Mouse (Mus musculus) gastrocnemius, adult 8-10 months (tissue): ENCODE results near the gene Tcf23. TPM values are rescaled to one million over a fixed set of nuclear protein-coding genes. Genes with fewer than 3 reads are reported as not detected.
"Not testable (repeated sequence)": the region's sequence is repeated elsewhere in the genome, so short reads cannot be mapped to it uniquely, and the experiment has no call there.

Experiments used
- DNase-seq, 2 experiments: peaks; one replicate each; pipeline ENCODE4 v3.0.0; 2022; ENCODE audit warnings: low spot score in 2 of 2
- total RNA-seq, 4 experiments: library from RNA; stranded (reverse); gene quantifications; 2 replicates each; pipeline ENCODE4 v1.2.4; 2022

Tcf23 gene
- total RNA-seq, 4 experiments from 2014 or later, result 0.07 to 0.24 (median 0.15) TPM

- DNase-seq, result no peak
Measured at GRCm38 (mm10) chr5:30994910-30995635, 26.6 kb downstream of the Tcf23 start.

DNA sequence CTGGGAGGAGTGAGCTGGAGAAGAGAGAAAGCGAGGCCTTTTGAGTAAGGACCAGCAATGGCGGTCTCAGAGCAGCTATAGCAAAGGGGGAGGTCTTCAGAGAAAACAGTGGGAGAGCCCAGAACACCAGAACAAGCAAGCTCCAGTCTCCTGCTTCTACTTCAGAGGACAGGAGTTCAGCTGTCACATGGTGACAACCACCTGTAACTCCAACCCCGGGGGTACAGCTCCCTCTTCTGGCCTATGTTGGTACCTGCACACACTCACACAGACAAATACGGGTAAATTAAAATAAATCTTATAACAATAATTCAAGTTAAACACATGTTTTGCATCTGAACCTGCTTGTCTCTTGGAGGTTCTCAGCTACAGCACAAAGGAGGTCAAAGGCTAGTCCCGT lies 29.8 kb downstream of the Tcf23 start:
- peak in 1 of 2 experiments; percentile 13 for DNase-seq

GRCm38 (mm10) chr5:30999324-30999723 lies 30.9 kb downstream of the Tcf23 start:
- no peak for DNase-seq

DNA sequence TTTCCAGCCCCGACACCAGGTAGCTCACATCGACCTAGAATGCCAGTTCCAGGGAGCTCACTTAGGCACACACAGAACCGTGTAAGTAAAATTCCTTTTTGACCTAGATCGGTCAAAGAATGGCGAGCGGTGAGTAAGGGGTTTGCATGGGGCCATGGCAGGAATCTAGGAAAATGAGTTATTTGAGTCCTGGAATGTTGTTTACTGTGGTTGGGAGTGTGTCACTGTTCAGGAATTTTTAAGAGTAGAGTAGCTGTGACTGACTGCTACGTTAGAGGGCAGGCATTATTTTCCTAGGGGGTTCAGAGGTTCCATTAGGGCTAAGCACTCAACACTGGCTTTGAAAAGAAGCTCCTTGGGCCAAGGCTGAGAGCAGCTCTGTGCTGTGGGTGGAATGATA lies 31.7 kb downstream of the Tcf23 start:
- DNase-seq, result no peak

DNA sequence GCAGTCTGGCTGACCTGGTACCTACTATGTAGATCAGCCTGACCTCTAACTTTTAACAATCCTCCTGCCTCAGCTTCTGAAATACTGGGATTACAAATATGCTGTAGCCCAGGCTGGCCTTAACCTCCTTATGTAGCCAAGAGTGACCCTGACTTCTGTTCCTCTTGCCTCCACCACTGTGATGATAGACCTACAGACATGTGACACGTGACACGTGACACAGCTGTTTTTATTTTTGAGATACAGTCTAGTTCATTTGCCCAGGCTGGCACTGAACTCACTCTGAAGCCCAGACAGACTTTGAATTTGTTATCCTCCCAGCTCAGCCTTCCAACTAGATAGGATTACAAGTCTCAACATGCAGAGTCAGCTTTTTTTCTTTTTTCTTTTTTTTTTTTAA lies 32.5 kb downstream of the Tcf23 start:
- DNase-seq, result no peak

DNA sequence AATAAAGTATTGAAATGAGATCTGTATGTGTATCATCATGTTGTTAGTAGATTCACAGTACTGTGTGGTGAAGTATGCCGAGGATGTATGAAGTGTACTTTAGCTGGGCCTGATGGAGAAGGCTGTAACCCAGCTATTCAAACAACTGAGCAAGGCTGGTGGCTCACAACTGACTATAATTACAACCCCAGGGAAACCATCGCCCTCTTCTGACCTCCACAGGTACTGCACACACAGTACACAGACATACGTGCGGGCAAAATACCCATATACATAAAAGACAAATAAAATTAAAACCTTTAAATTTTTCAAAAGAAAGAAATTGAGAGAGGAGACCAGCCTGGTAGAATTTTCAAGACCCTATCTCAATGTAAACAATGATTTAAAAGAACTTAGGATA lies 33.1 kb downstream of the Tcf23 start:
- DNase-seq, result no peak

DNA sequence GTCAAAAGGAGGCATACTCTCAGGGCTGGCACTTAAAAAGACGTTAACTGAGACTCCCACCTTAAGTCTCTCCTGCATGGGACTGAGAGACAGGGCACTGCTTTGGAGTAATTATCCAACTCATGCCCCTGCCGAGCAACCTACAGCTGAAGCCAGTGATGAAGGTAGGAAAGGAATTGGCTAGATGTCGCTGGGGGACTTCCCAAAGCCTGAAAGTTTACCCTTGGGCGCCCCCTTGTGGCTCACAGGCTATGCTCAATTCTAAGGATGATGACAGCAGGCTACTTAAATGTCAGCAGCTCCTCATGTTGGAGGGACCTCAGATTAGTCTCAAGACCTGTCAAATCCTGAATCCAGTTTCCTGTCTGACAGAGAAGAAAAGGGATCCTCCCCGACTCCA lies 35.7 kb downstream of the Tcf23 start:
- peak; percentile 82 to 85 for DNase-seq

- DNase-seq, result no peak
Measured at GRCm38 (mm10) chr5:31012737-31013136, 44.3 kb downstream of the Tcf23 start.

DNA sequence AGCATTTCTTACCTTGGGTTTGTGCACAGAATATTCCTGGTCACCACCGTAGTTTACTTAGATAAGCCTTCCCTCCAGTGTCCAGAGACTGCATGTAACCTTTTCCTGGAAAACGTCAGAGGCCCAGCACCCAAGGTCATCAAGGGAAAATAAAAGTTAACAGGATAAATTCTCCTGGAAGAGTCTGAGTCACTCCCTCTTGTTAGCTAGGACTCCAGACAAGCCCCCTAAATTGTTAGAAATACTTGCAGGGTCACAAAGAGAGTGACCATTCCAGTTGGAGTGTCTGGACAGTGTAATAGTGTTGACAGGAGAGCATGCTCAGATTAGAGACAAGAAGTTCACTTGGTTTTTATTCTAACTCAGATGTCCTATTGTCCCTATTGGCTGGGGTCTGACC lies 47.5 kb downstream of the Tcf23 start:
- DNase-seq, result no peak

GRCm38 (mm10) chr5:31021790-31022189 lies 53.3 kb downstream of the Tcf23 start:
- DNase-seq, result not testable (repeated sequence)

DNA sequence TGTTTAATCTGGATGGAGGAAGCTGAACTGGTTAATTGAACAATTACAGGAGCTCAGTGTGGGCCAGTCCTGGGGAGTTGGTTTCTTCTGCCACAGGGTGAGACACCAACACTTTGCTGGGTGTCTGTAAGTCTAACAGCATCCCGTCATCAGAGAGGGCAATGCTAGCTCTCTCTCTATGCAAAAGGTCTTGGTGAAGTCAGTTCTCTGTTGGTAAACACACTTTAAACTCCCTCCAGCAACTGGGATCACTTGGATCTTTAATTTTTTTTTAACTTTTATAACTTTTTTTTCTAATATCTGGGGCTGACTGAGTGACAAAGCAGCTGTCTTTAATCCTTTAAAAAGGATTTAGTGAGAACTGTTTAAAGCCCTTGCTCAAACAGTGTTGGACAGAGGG lies 54.2 kb downstream of the Tcf23 start:
- DNase-seq, result no peak

DNA sequence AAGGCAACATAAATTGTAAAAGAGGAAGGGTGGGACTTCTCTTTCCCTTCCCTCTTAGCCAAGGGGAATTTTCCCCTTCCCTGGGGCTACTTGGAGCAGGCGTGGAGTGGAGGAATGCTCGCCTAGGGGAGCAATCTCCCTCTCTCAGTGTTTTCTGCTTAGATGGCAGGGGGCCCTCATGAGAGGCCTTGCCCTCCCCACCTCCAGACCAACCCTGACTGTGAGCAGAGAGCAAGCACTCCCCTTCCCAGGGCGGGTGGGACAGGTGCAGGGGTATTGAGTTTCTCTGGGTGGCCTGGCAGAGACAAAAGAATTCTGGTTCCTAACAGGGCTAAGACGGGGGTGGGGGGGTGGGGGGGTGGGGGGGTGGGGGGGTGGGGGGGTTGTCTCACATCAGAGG lies 54.8 kb downstream of the Tcf23 start:
- no peak for DNase-seq

DNA sequence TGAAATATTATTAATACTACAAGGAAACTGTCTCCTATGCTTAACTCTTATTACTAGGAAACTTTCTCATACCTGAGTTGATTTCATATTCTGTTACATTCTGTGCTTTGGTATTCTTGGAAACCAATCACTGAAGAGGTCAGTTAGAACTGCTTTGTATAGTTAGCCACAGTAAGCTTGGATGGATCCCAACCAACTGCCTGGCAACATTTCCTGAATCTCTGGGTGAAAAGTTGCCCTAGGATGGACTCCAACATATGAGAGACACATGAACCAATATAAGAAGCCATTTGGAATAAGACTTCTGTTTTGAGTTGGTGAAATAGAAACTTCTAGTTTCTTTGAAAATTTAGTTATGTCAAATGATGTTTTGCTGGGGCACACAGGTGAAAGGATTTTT lies 56.2 kb downstream of the Tcf23 start:
- no peak for DNase-seq

Other genes with a start within 250 kb of the Tcf23 start
- gene Mapre3, start 154.0 kb upstream of the Tcf23 start, total RNA-seq, result 100 to 1,000 TPM in 1 of 4 experiments, 10 to 100 TPM in 3; 88.7 to 101 (median 92.6) TPM
- gene Tmem214, start 100.7 kb upstream of the Tcf23 start, total RNA-seq, result 10 to 100 TPM; 26.5 to 32.4 (median 29.7) TPM
- 1 to 10 TPM; 2.7 to 5.6 (median 3.2) TPM for gene Agbl5, start 80.0 kb upstream of the Tcf23 start, total RNA-seq
- 100 to 1,000 TPM in 2 of 4 experiments, 10 to 100 TPM in 2; 96.6 to 117 (median 105) TPM for gene Ost4, start 60.9 kb upstream of the Tcf23 start, total RNA-seq
- 1 to 10 TPM; 1.7 to 3.0 (median 2.8) TPM for gene Emilin1, start 55.3 kb upstream of the Tcf23 start, total RNA-seq
- gene Khk, start 47.2 kb upstream of the Tcf23 start, total RNA-seq, result 10 to 100 TPM; 35.7 to 40.5 (median 38.2) TPM
- 1 to 10 TPM; 2.2 to 4.9 (median 3.3) TPM for gene Cgref1, start 23.1 kb upstream of the Tcf23 start, total RNA-seq
- gene Preb, start 8.3 kb upstream of the Tcf23 start, total RNA-seq, result 10 to 100 TPM; 70.1 to 75.2 (median 74.2) TPM
- 10 to 100 TPM; 41.9 to 51.2 (median 47.9) TPM for gene Atraid, start 79.7 kb downstream of the Tcf23 start, total RNA-seq
- 1 to 10 TPM; 6.1 to 7.9 (median 6.7) TPM for gene Slc5a6, start 80.3 kb downstream of the Tcf23 start, total RNA-seq
- gene Cad, start 86.1 kb downstream of the Tcf23 start, total RNA-seq, result 10 to 100 TPM; 25.5 to 30.8 (median 27.9) TPM
- gene Dnajc5g, start 137.6 kb downstream of the Tcf23 start, total RNA-seq, result not detected
- gene Slc30a3, start 139.6 kb downstream of the Tcf23 start, total RNA-seq, result under 1 TPM in 2 of 4 experiments, not detected in 2; 0.18 to 0.24 TPM
- 100 to 1,000 TPM; 420 to 527 (median 441) TPM for gene Trim54, start 148.1 kb downstream of the Tcf23 start, total RNA-seq
- not detected for gene Ucn, start 170.2 kb downstream of the Tcf23 start, total RNA-seq
- 10 to 100 TPM; 19.2 to 26.8 (median 22.7) TPM for gene Mpv17, start 185.6 kb downstream of the Tcf23 start, total RNA-seq
- under 1 TPM; 0.15 to 0.56 (median 0.29) TPM for gene Gm29609, start 211.2 kb downstream of the Tcf23 start, total RNA-seq
- gene Gtf3c2, start 211.5 kb downstream of the Tcf23 start, total RNA-seq, result 10 to 100 TPM; 20.5 to 28.0 (median 23.2) TPM
- gene Snx17, start 224.6 kb downstream of the Tcf23 start, total RNA-seq, result 10 to 100 TPM; 31.3 to 35.8 (median 31.7) TPM
- gene Eif2b4, start 224.8 kb downstream of the Tcf23 start, total RNA-seq, result 10 to 100 TPM; 42.1 to 68.2 (median 50.8) TPM
- gene Zfp513, start 233.6 kb downstream of the Tcf23 start, total RNA-seq, result 10 to 100 TPM in 1 of 4 experiments, 1 to 10 TPM in 3; 6.5 to 12.3 (median 8.5) TPM